Comparison of ENCODE assay signal across 17 mouse cellular contexts in genomic region chr2:130043835-130044234, GRCm38 (mm10). TPM values are rescaled to one million over a fixed set of nuclear protein-coding genes. Genes with fewer than 3 reads are reported as not detected.
"Had no signal": no experiment of that assay in that cellular context is flagged by ENCODE, and none has a peak within 500 bp of the region (broad histone marks: within the 10 kb centered on the region; RNA-seq: fewer than 3 reads in every experiment).

No protein-coding gene starts in this region.

- ATAC-seq: liver, postnatal 0 days; midbrain, embryonic 15.5 days had no signal

- H3K27ac ChIP-seq: layer of hippocampus, adult 2 months; limb, embryonic 12.5 days; liver, embryonic 13.5 days; lung, embryonic 15.5 days; macrophage; midbrain, embryonic 10.5 days; midbrain, embryonic 15.5 days had no signal

- DNase-seq: kidney, postnatal 10 days; kidney, postnatal 4 days; liver; liver, embryonic 13.5 days; liver, postnatal 0 days; lung, postnatal 14 days; right cerebral cortex, postnatal 4 days; spleen, adult 18-20 months; thymus, adult 18-20 months; thymus, postnatal 14 days had no signal

- H3K4me1 ChIP-seq: limb, embryonic 12.5 days; liver, embryonic 13.5 days; lung, embryonic 15.5 days; midbrain, embryonic 15.5 days had no signal

- H3K9me3 ChIP-seq: limb, embryonic 12.5 days; liver, embryonic 13.5 days; lung, embryonic 15.5 days; midbrain, embryonic 10.5 days; midbrain, embryonic 15.5 days had no signal

- H3K4me3 ChIP-seq: layer of hippocampus, adult 2 months; limb, embryonic 12.5 days; liver, embryonic 13.5 days; lung, embryonic 15.5 days; midbrain, embryonic 10.5 days; midbrain, embryonic 15.5 days had no signal

- H3K27me3 ChIP-seq: limb, embryonic 12.5 days; liver, embryonic 13.5 days; lung, embryonic 15.5 days; midbrain, embryonic 15.5 days had no signal

- H3K36me3 ChIP-seq: limb, embryonic 12.5 days; liver, embryonic 13.5 days; lung, embryonic 15.5 days; midbrain, embryonic 10.5 days; midbrain, embryonic 15.5 days had no signal

RNA-seq across cellular contexts. Expression of gene Tgm3, which starts 31.7 kb away (rescaled TPM):
- polyA plus RNA-seq: kidney, embryonic 14.5 days; limb, embryonic 12.5 days; liver, embryonic 13.5 days; liver, postnatal 0 days; lung, embryonic 15.5 days; macrophage; midbrain, embryonic 10.5 days had no signal
